Mouse (Mus musculus) neural tube, embryonic 15.5 days (tissue): ENCODE data around the gene Arnt2. TPM values are rescaled to one million over a fixed set of nuclear protein-coding genes. Genes with fewer than 3 reads are reported as not detected.

ENCODE experiments used
- ATAC-seq: fragments of 200-750 bp; cut with Nextera tagmentation; 2 replicates; pipeline ENCODE4 v1.8.0; 2017; ENCODE audit warnings: mild to moderate bottlenecking, moderate TSS enrichment, moderate library complexity; ENCODE audit not compliant: low FRiP score
- H3K27ac ChIP-seq: fragments of 300-500 bp; sonication (generic); replicated peaks from 2 replicates; pipeline ENCODE4 v1.5.1; 2015; ENCODE audit warnings: mild to moderate bottlenecking, inconsistent platforms
- H3K27me3 ChIP-seq: fragments of 300-500 bp; sonication (generic); replicated peaks from 2 replicates; pipeline ENCODE4 v1.6.1; 2015; ENCODE audit warnings: inconsistent platforms
- H3K36me3 ChIP-seq: fragments of 300-500 bp; sonication (generic); 2 replicates; pipeline ENCODE4 v1.6.1; 2015; ENCODE audit warnings: inconsistent platforms
- H3K4me1 ChIP-seq: fragments of 300-500 bp; sonication (generic); 2 replicates; pipeline ENCODE4 v1.6.1; 2015; ENCODE audit warnings: inconsistent platforms
- H3K4me2 ChIP-seq: fragments of 300-500 bp; sonication (generic); 2 replicates; pipeline ENCODE4 v1.6.1; 2015; ENCODE audit warnings: inconsistent platforms, mild to moderate bottlenecking, moderate library complexity
- H3K4me3 ChIP-seq: fragments of 300-500 bp; sonication (generic); replicated peaks from 2 replicates; pipeline ENCODE4 v1.5.1; 2015; ENCODE audit warnings: mild to moderate bottlenecking, inconsistent platforms
- H3K9ac ChIP-seq: fragments of 300-500 bp; sonication (generic); replicated peaks from 2 replicates; pipeline ENCODE4 v1.6.1; 2015; ENCODE audit warnings: mild to moderate bottlenecking, inconsistent platforms
- H3K9me3 ChIP-seq: fragments of 300-500 bp; sonication (generic); replicated peaks from 2 replicates; pipeline ENCODE4 v1.6.1; 2016; ENCODE audit warnings: inconsistent platforms
- WGBS: fragments of 180-500 bp; shearing (Covaris S2); methylation state at CpG from one replicate; pipeline ENCODE4 v1.1.7; 2015; ENCODE audit warnings: mixed read lengths; 5-methylcytosine and 5-hydroxymethylcytosine counted together
- polyA plus RNA-seq: library from polyadenylated mRNA; unstranded; fragments of >200 nt; fragmentation: Nextera tagmentation; extraction: Ambion mirVana; gene quantifications from 2 replicates; pipeline ENCODE4 v1.2.1, GENCODE M21; 2015

Gene Arnt2
- polyA plus RNA-seq, 1 experiment from 2014 or later = 55.0 TPM

GRCm38 (mm10) chr7:84314742-84315141, 95.2 kb downstream of the Arnt2 start:
- no peak for ATAC-seq
- Histone ChIP-seq H3K36me3 (peaks cover 9% of the 10 kb centered on the region; the same call in 1 of the 2 replicates), H3K9ac (no peak overlapping the region), H3K4me1 (no peaks in the 10 kb centered on the region), H3K9me3 (no peaks in the 10 kb centered on the region), H3K4me2 (no peak overlapping the region), H3K27ac (no peak overlapping the region), H3K27me3 (no peaks in the 10 kb centered on the region), H3K4me3 (no peak overlapping the region)
- 97% methylated on average over 2 of the region's 2 CpGs for WGBS

- Histone ChIP-seq H3K9ac (no peak overlapping the region), H3K4me2 (no peak overlapping the region), H3K4me3 (no peak overlapping the region), H3K9me3 (no peaks in the 10 kb centered on the region), H3K4me1 (no peaks in the 10 kb centered on the region), H3K27me3 (no peaks in the 10 kb centered on the region), H3K27ac (no peak overlapping the region), H3K36me3 (peaks cover 19% of the 10 kb centered on the region; the same call in 1 of the 2 replicates)
- ATAC-seq = no peak
- 73% methylated on average over 3 of the region's 3 CpGs for WGBS
These were observed 98.4 kb downstream of the Arnt2 start for GRCm38 (mm10) chr7:84311624-84312023.

GRCm38 (mm10) chr7:84310909-84311311, 99.1 kb downstream of the Arnt2 start:
- Histone ChIP-seq H3K4me3 (no peak overlapping the region), H3K9me3 (no peaks in the 10 kb centered on the region), H3K9ac (no peak overlapping the region), H3K27ac (no peak overlapping the region), H3K4me2 (no peak overlapping the region), H3K4me1 (no peaks in the 10 kb centered on the region), H3K27me3 (no peaks in the 10 kb centered on the region), H3K36me3 (peaks cover 19% of the 10 kb centered on the region; the same call in 1 of the 2 replicates)
- WGBS = 88% methylated on average over 4 of the region's 4 CpGs
- ATAC-seq = no peak

- Histone ChIP-seq H3K4me1 (no peaks in the 10 kb centered on the region), H3K9me3 (no peaks in the 10 kb centered on the region), H3K36me3 (peaks cover 30% of the 10 kb centered on the region), H3K27me3 (no peaks in the 10 kb centered on the region), H3K4me2 (no peak overlapping the region), H3K4me3 (no peak overlapping the region), H3K9ac (no peak overlapping the region), H3K27ac (no peak overlapping the region)
- 0 out of 2 replicates have a peak, but pooled peaks have one; percentile 37 for ATAC-seq
- WGBS = 77% methylated on average over 3 of the region's 3 CpGs
These were observed 102.5 kb downstream of the Arnt2 start for GRCm38 (mm10) chr7:84307329-84307925.

- Histone ChIP-seq H3K36me3 (peaks cover 23% of the 10 kb centered on the region), H3K9me3 (no peaks in the 10 kb centered on the region), H3K9ac (no peak overlapping the region), H3K4me3 (no peak overlapping the region), H3K4me1 (no peaks in the 10 kb centered on the region), H3K27me3 (no peaks in the 10 kb centered on the region), H3K27ac (no peak overlapping the region), H3K4me2 (no peak overlapping the region)
- WGBS = 94% methylated on average over 1 of the region's 1 CpGs
- ATAC-seq = no peak
These were observed 109.7 kb downstream of the Arnt2 start for GRCm38 (mm10) chr7:84300261-84300660.

GRCm38 (mm10) chr7:84299601-84300000, 110.4 kb downstream of the Arnt2 start:
- Histone ChIP-seq H3K4me1 (no peaks in the 10 kb centered on the region), H3K36me3 (peaks cover 18% of the 10 kb centered on the region), H3K9me3 (no peaks in the 10 kb centered on the region), H3K27ac (no peak overlapping the region), H3K27me3 (no peaks in the 10 kb centered on the region), H3K4me3 (no peak overlapping the region), H3K9ac (no peak overlapping the region), H3K4me2 (no peak overlapping the region)
- 93% methylated on average over 4 of the region's 4 CpGs for WGBS
- ATAC-seq = no peak

GRCm38 (mm10) chr7:84293054-84293453, 116.9 kb downstream of the Arnt2 start:
- 86% methylated on average over 7 of the region's 7 CpGs for WGBS

GRCm38 (mm10) chr7:84287226-84287587, 122.8 kb downstream of the Arnt2 start:
- WGBS = 87% methylated on average over 2 of the region's 2 CpGs
- Histone ChIP-seq H3K27ac (no peak overlapping the region), H3K4me3 (no peak overlapping the region), H3K9me3 (no peaks in the 10 kb centered on the region), H3K9ac (no peak overlapping the region), H3K4me1 (no peaks in the 10 kb centered on the region), H3K4me2 (no peak overlapping the region), H3K36me3 (peaks cover 32% of the 10 kb centered on the region), H3K27me3 (no peaks in the 10 kb centered on the region)
- ATAC-seq = no peak

More at GRCm38 (mm10) chr7:84293054-84293453, 116.9 kb downstream of the Arnt2 start:
- Histone ChIP-seq H3K9me3 (no peaks in the 10 kb centered on the region), H3K9ac (no peak overlapping the region), H3K4me1 (no peaks in the 10 kb centered on the region), H3K27ac (no peak overlapping the region), H3K36me3 (peaks cover 14% of the 10 kb centered on the region), H3K4me3 (no peak overlapping the region), H3K4me2 (no peak overlapping the region), H3K27me3 (no peaks in the 10 kb centered on the region)
- peak; percentile 56 for ATAC-seq

GRCm38 (mm10) chr7:84286526-84287225, 123.3 kb downstream of the Arnt2 start:
- Histone ChIP-seq H3K9ac (no peak overlapping the region), H3K36me3 (peaks cover 30% of the 10 kb centered on the region), H3K4me1 (no peaks in the 10 kb centered on the region), H3K9me3 (no peaks in the 10 kb centered on the region), H3K4me2 (no peak overlapping the region), H3K4me3 (no peak overlapping the region), H3K27me3 (no peaks in the 10 kb centered on the region), H3K27ac (no peak overlapping the region)
- WGBS = 75% methylated on average over 8 of the region's 8 CpGs
- no peak for ATAC-seq

GRCm38 (mm10) chr7:84285790-84286189, 124.2 kb downstream of the Arnt2 start:
- no peaks in the 10 kb centered on the region for H3K4me1 ChIP-seq
- ATAC-seq = no peak
- H3K4me2 ChIP-seq = no peak overlapping the region
- no peaks in the 10 kb centered on the region for H3K27me3 ChIP-seq
- no peak overlapping the region for H3K9ac ChIP-seq
- peaks cover 37% of the 10 kb centered on the region for H3K36me3 ChIP-seq
- H3K4me3 ChIP-seq = no peak overlapping the region
- no peak overlapping the region for H3K27ac ChIP-seq
- no peaks in the 10 kb centered on the region for H3K9me3 ChIP-seq
- WGBS = 89% methylated on average over 7 of the region's 7 CpGs

- H3K4me3 ChIP-seq = no peak overlapping the region
- WGBS = 86% methylated on average over 3 of the region's 3 CpGs
- H3K36me3 ChIP-seq = peaks cover 43% of the 10 kb centered on the region
- no peaks in the 10 kb centered on the region for H3K4me1 ChIP-seq
- no peak overlapping the region for H3K9ac ChIP-seq
- H3K9me3 ChIP-seq = no peaks in the 10 kb centered on the region
- no peaks in the 10 kb centered on the region for H3K27me3 ChIP-seq
- H3K27ac ChIP-seq = no peak overlapping the region
- ATAC-seq = no peak
- H3K4me2 ChIP-seq = no peak overlapping the region
These were observed 125.0 kb downstream of the Arnt2 start for GRCm38 (mm10) chr7:84284974-84285373.

GRCm38 (mm10) chr7:84282231-84282630, 127.7 kb downstream of the Arnt2 start:
- Histone ChIP-seq H3K36me3 (peaks cover 59% of the 10 kb centered on the region), H3K9ac (no peak overlapping the region), H3K4me3 (no peak overlapping the region), H3K4me2 (no peak overlapping the region), H3K27me3 (no peaks in the 10 kb centered on the region), H3K4me1 (no peaks in the 10 kb centered on the region), H3K27ac (no peak overlapping the region), H3K9me3 (no peaks in the 10 kb centered on the region)
- 86% methylated on average over 4 of the region's 4 CpGs for WGBS
- ATAC-seq = no peak
